Mouse (Mus musculus) heart, embryonic 14.5 days (tissue): ENCODE data around the gene Kcna1. TPM values are rescaled to one million over a fixed set of nuclear protein-coding genes. Genes with fewer than 3 reads are reported as not detected.

Experiments used
- ATAC-seq: fragments of 200-750 bp; cut with Nextera tagmentation; 2 replicates; pipeline ENCODE4 v1.8.0; 2017; ENCODE audit warnings: low read depth, moderate TSS enrichment; ENCODE audit not compliant: insufficient number of reproducible peaks, insufficient read depth, low FRiP score
- H3K27ac ChIP-seq, 2 experiments: fragments of 200-500 bp in 1 of 2; fragments of 300-500 bp in 1 of 2; sonication (generic) in 1 of 2; replicated peaks in 1 of 2; 2 replicates each; pipeline ENCODE4 v1.5.1; 2012 to 2014; ENCODE audit warnings: low read depth in 2 of 2, low read length in 2 of 2, control low read depth in 1 of 2, mild to moderate bottlenecking in 1 of 2, mixed read lengths in 1 of 2; ENCODE audit not compliant: control insufficient read depth in 1 of 2, insufficient read depth in 1 of 2
- H3K27me3 ChIP-seq: fragments of 300-500 bp; sonication (generic); 2 replicates; pipeline ENCODE4 v1.6.1; 2014; ENCODE audit warnings: mild to moderate bottlenecking, low read length, control low read depth; ENCODE audit not compliant: control insufficient read depth, insufficient read depth
- H3K36me3 ChIP-seq: fragments of 300-500 bp; sonication (generic); 2 replicates; pipeline ENCODE4 v1.6.1; 2014; ENCODE audit warnings: mild to moderate bottlenecking, control low read depth, low read length, mixed read lengths; ENCODE audit not compliant: control insufficient read depth, insufficient read depth
- H3K4me1 ChIP-seq, 2 experiments: fragments of 200-500 bp in 1 of 2; fragments of 300-500 bp in 1 of 2; sonication (generic) in 1 of 2; 2 replicates each; pipeline ENCODE4 v1.6.1; 2012 to 2014; ENCODE audit warnings: low read length in 2 of 2, control low read depth in 1 of 2, mixed read lengths in 1 of 2; ENCODE audit not compliant: control insufficient read depth in 2 of 2, insufficient read depth in 2 of 2
- H3K4me2 ChIP-seq: fragments of 300-500 bp; sonication (generic); 2 replicates; pipeline ENCODE4 v1.6.1; 2014; ENCODE audit warnings: mild to moderate bottlenecking, low read length
- H3K4me3 ChIP-seq, 2 experiments: fragments of 200-500 bp in 1 of 2; fragments of 300-500 bp in 1 of 2; sonication (generic) in 1 of 2; 2 replicates each; pipeline ENCODE4 v1.5.1; 2012 to 2014; ENCODE audit warnings: low read length in 2 of 2, mild to moderate bottlenecking in 2 of 2, control low read depth in 1 of 2, low read depth in 1 of 2, moderate library complexity in 1 of 2; ENCODE audit not compliant: control insufficient read depth in 1 of 2, insufficient read depth in 1 of 2
- H3K9ac ChIP-seq: fragments of 300-500 bp; sonication (generic); 2 replicates; pipeline ENCODE4 v1.6.1; 2014; ENCODE audit warnings: mild to moderate bottlenecking, low read length
- H3K9me3 ChIP-seq: fragments of 300-500 bp; sonication (generic); 2 replicates; pipeline ENCODE4 v1.6.1; 2016; ENCODE audit warnings: low read length, control low read depth; ENCODE audit not compliant: control insufficient read depth
- WGBS: fragments of 180-500 bp; shearing (Covaris S2); extraction: QIAGEN DNeasy Blood & Tissue Kit; methylation state at CpG from one replicate; pipeline ENCODE4 v1.1.7; 2014; 5-methylcytosine and 5-hydroxymethylcytosine counted together
- polyA plus RNA-seq: library from polyadenylated mRNA; unstranded; fragments of >200 nt; fragmentation: Nextera tagmentation; extraction: Ambion mirVana; gene quantifications from 2 replicates; pipeline ENCODE4 v1.2.1, GENCODE M21; 2014

Gene Kcna1
- polyA plus RNA-seq, 1 experiment from 2014 or later, result 0.09 TPM

- H3K9ac ChIP-seq, result no peak overlapping the region
- H3K4me3 ChIP-seq, result peak overlapping the region; percentile 25 to 48
- no peak overlapping the region for H3K27ac ChIP-seq
- peaks cover 96% of the 10 kb centered on the region for H3K27me3 ChIP-seq
- H3K36me3 ChIP-seq, result no peaks in the 10 kb centered on the region
- no peaks in the 10 kb centered on the region for H3K9me3 ChIP-seq
- H3K4me1 ChIP-seq, result peaks cover 8 to 30% of the 10 kb centered on the region in 2 experiments
- peak overlapping the region; percentile 94 for H3K4me2 ChIP-seq
- ATAC-seq, result no peak
- WGBS, result 2% methylated on average over 36 of the region's 36 CpGs
Observed at GRCm38 (mm10) chr6:126642856-126643321, 3.3 kb downstream of the Kcna1 start.

GRCm38 (mm10) chr6:126628451-126628850 is 17.7 kb downstream of the Kcna1 start:
- Histone ChIP-seq H3K27ac (no peak overlapping the region), H3K27me3 (no peaks in the 10 kb centered on the region), H3K9ac (no peak overlapping the region), H3K36me3 (no peaks in the 10 kb centered on the region), H3K4me3 (no peak overlapping the region), H3K9me3 (no peaks in the 10 kb centered on the region), H3K4me2 (no peak overlapping the region), H3K4me1 (peaks cover 0 to 2% of the 10 kb centered on the region in 2 experiments; a peak in 1 of 4 replicates)
- ATAC-seq, result no peak
- 76% methylated on average over 7 of the region's 7 CpGs for WGBS

- WGBS, result 61% methylated on average over 4 of the region's 4 CpGs
- ATAC-seq, result no peak
Observed at GRCm38 (mm10) chr6:126618455-126618854, 27.7 kb downstream of the Kcna1 start.

GRCm38 (mm10) chr6:126610746-126611145 is 35.4 kb downstream of the Kcna1 start:
- 62% methylated on average over 4 of the region's 4 CpGs for WGBS
- Histone ChIP-seq H3K4me1 (no peaks in the 10 kb centered on the region), H3K36me3 (no peaks in the 10 kb centered on the region), H3K4me3 (no peak overlapping the region), H3K9me3 (no peaks in the 10 kb centered on the region), H3K27me3 (no peaks in the 10 kb centered on the region; the same call in 1 of the 2 replicates), H3K27ac (no peak overlapping the region), H3K4me2 (no peak overlapping the region), H3K9ac (no peak overlapping the region)
- ATAC-seq, result no peak

More at GRCm38 (mm10) chr6:126618455-126618854, 27.7 kb downstream of the Kcna1 start:
- Histone ChIP-seq H3K4me1 (no peaks in the 10 kb centered on the region), H3K4me3 (no peak overlapping the region), H3K9me3 (no peaks in the 10 kb centered on the region), H3K27me3 (no peaks in the 10 kb centered on the region), H3K27ac (no peak overlapping the region), H3K4me2 (no peak overlapping the region), H3K36me3 (no peaks in the 10 kb centered on the region), H3K9ac (no peak overlapping the region)

DNA sequence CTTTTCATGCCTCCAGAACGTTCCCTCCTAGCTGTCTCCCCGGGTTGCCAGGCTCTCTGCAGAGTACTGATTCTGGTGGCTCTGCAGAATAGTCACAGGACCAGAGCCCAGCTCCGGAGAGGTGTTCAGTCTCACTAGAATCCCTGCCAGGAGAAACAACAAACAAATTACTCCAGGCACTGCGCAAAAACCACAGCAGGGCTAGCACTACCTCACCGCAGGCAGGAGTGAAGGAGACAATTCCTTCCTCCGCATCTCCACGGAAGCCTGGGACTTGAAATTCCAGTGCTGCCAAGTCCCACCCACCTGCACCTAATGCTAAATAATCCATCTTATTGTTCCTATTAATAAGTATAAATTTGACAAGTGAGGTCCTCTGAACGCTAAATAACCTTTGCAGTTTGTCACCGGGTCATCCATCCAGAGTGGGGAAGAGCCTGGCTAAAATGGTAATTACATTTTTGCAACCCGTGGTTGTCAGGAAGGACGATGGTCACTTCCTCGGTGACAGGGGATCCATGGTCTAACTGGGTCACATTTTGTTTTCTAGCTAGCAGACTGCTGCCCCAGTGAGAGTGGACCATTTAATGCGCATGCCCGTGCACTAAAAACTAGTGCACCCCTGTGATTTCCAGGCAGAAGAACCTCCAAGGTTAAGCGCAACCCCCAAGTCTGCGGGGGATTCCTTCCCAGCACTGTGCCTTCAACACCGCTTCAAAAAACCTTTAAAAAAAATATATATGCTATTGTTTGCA is 36.8 kb downstream of the Kcna1 start:
- Histone ChIP-seq H3K9ac (no peak overlapping the region), H3K4me2 (no peak overlapping the region), H3K9me3 (no peaks in the 10 kb centered on the region), H3K36me3 (no peaks in the 10 kb centered on the region), H3K4me3 (no peak overlapping the region), H3K27ac (no peak overlapping the region), H3K4me1 (no peaks in the 10 kb centered on the region), H3K27me3 (no peaks in the 10 kb centered on the region; the same call in 1 of the 2 replicates)
- WGBS, result 69% methylated on average over 17 of the region's 17 CpGs
- ATAC-seq, result no peak

GRCm38 (mm10) chr6:126601843-126602326 is 44.3 kb downstream of the Kcna1 start:
- no peak for ATAC-seq
- Histone ChIP-seq H3K9ac (no peak overlapping the region), H3K27ac (no peak overlapping the region), H3K9me3 (no peaks in the 10 kb centered on the region), H3K4me2 (no peak overlapping the region), H3K27me3 (no peaks in the 10 kb centered on the region), H3K36me3 (no peaks in the 10 kb centered on the region), H3K4me3 (no peak overlapping the region), H3K4me1 (no peaks in the 10 kb centered on the region)
- 81% methylated on average over 13 of the region's 13 CpGs for WGBS

GRCm38 (mm10) chr6:126599201-126599995 is 46.8 kb downstream of the Kcna1 start:
- no peak for ATAC-seq

More at GRCm38 (mm10) chr6:126599201-126599995, 46.8 kb downstream of the Kcna1 start:
- Histone ChIP-seq H3K9ac (no peak overlapping the region), H3K4me1 (no peaks in the 10 kb centered on the region), H3K4me3 (no peak overlapping the region), H3K27me3 (no peaks in the 10 kb centered on the region), H3K36me3 (no peaks in the 10 kb centered on the region), H3K9me3 (no peaks in the 10 kb centered on the region), H3K27ac (no peak overlapping the region), H3K4me2 (no peak overlapping the region)
- 84% methylated on average over 3 of the region's 3 CpGs for WGBS
